Mouse (Mus musculus): ENCODE measurements around the gene Adgre5.

GRCm38 (mm10) chr8:83771791-83772190 is 30.7 kb upstream of the Adgre5 start:
- no peak for TF ChIP-seq CTCF (IDR thresholded peaks at IDR 0.05; ENCODE audit: low read depth)
- no peak for TF ChIP-seq EP300 (IDR thresholded peaks at IDR 0.05; ENCODE audit: low read depth)

All from heart, postnatal 0 days (tissue).